Mouse (Mus musculus) hindbrain, embryonic 16.5 days (tissue): ENCODE data around the gene Gtf2ird1. TPM values are rescaled to one million over a fixed set of nuclear protein-coding genes. Genes with fewer than 3 reads are reported as not detected.

ENCODE experiments used
- ATAC-seq: fragments of 200-750 bp; cut with Nextera tagmentation; 2 replicates; pipeline ENCODE4 v1.8.0; 2017; ENCODE audit warnings: moderate TSS enrichment, moderate library complexity
- H3K27ac ChIP-seq: fragments of 300-500 bp; sonication (generic); 2 replicates; pipeline ENCODE4 v1.5.1; 2014; ENCODE audit warnings: low read depth, mild to moderate bottlenecking, control low read depth, low read length, moderate library complexity
- H3K27me3 ChIP-seq: fragments of 300-500 bp; sonication (generic); replicated peaks from 2 replicates; pipeline ENCODE4 v1.6.1; 2014; ENCODE audit warnings: low read length; ENCODE audit not compliant: control insufficient read depth, insufficient read depth
- H3K36me3 ChIP-seq: fragments of 300-500 bp; sonication (generic); 2 replicates; pipeline ENCODE4 v1.6.1; 2014; ENCODE audit warnings: mild to moderate bottlenecking, low read length, moderate library complexity, mixed read lengths; ENCODE audit not compliant: control insufficient read depth, insufficient read depth
- H3K4me1 ChIP-seq: fragments of 300-500 bp; sonication (generic); 2 replicates; pipeline ENCODE4 v1.6.1; 2014; ENCODE audit warnings: low read depth, low read length; ENCODE audit not compliant: control insufficient read depth, insufficient read depth
- H3K4me2 ChIP-seq: fragments of 300-500 bp; sonication (generic); 2 replicates; pipeline ENCODE4 v1.6.1; 2014; ENCODE audit warnings: mild to moderate bottlenecking, low read length, control low read depth, moderate library complexity
- H3K4me3 ChIP-seq: fragments of 300-500 bp; sonication (generic); 2 replicates; pipeline ENCODE4 v1.5.1; 2014; ENCODE audit warnings: mild to moderate bottlenecking, low read length, control low read depth, moderate library complexity
- H3K9ac ChIP-seq: fragments of 300-500 bp; sonication (generic); 2 replicates; pipeline ENCODE4 v1.6.1; 2014; ENCODE audit warnings: low read depth, mild to moderate bottlenecking, control low read depth, low read length, moderate library complexity
- H3K9me3 ChIP-seq: fragments of 300-500 bp; sonication (generic); 2 replicates; pipeline ENCODE4 v1.6.1; 2014; ENCODE audit warnings: mild to moderate bottlenecking, low read length, moderate library complexity; ENCODE audit not compliant: control insufficient read depth
- WGBS: fragments of 180-500 bp; shearing (Covaris S2); extraction: QIAGEN DNeasy Blood & Tissue Kit; methylation state at CpG from one replicate; pipeline ENCODE4 v1.1.7; 2014; 5-methylcytosine and 5-hydroxymethylcytosine counted together
- polyA plus RNA-seq: library from polyadenylated mRNA; unstranded; fragments of >200 nt; fragmentation: Nextera tagmentation; extraction: Ambion mirVana; gene quantifications from 2 replicates; pipeline ENCODE4 v1.2.1, GENCODE M21; 2015

The Gtf2ird1 gene
- polyA plus RNA-seq, 1 experiment from 2014 or later = 49.3 TPM

DNA sequence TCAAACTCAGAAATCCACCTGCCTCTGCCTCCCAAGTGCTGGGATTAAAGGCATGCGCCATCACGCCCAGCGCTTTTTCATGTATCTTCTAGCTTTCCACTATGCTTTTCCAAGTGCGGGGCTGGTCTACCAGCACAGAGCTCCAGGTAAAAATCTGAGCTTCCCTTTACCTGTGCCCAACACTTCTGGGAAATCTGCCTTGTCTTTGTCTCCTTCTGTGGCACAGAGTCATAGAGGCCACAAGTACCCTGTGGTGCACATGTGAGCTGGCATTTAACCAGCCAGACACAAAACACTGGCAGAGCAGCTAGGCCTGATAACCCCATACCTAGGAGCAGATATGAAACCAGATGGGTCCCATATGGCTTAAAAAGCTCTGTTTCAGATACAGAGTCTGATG is 36.4 kb upstream of the Gtf2ird1 start:
- 97% methylated on average over 4 of the region's 4 CpGs for WGBS
- Histone ChIP-seq H3K27ac (no peak overlapping the region), H3K9me3 (no peaks in the 10 kb centered on the region), H3K36me3 (peaks cover 56% of the 10 kb centered on the region), H3K27me3 (no peaks in the 10 kb centered on the region), H3K4me2 (no peak overlapping the region), H3K9ac (no peak overlapping the region), H3K4me1 (no peaks in the 10 kb centered on the region), H3K4me3 (no peak overlapping the region)
- no peak for ATAC-seq

DNA sequence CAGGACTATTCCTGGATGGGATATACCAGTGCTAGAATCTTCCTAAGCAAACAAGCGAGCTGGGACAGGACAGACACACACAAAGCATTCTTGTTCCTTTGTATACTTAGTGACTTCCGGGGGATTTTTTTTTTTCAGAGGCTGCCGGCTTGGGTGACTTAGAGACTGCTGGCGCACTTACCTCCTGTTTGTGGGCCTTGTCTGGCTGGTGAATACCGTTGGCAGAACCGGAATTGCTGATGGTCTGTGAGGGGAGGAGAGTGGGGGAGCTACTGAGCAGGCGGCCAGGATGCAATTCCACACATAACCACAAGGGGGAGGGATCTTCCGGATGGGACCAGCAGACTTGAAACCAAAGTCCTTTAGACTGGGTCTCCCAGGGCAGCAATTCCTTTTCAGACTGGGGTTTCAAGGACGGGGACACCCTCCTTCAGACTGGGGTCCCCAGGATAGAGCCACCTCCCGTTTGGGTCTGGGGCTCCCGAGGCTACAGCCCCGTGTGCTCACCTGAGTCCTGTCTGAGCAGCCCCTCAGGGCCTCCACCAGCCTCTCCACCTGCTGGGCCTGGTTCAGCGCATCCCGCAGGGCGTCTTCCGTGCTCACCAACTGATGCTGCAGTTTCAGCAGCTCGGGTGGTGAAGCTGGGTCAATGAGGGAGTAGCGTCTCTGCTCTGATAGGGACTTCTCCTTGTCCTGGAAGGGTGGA is 35.3 kb upstream of the Gtf2ird1 start:
- H3K27me3 ChIP-seq = no peaks in the 10 kb centered on the region
- 23% methylated on average over 17 of the region's 18 CpGs for WGBS
- H3K9ac ChIP-seq = no peak overlapping the region
- peaks cover 45% of the 10 kb centered on the region for H3K36me3 ChIP-seq
- no peaks in the 10 kb centered on the region for H3K4me1 ChIP-seq
- no peak overlapping the region for H3K27ac ChIP-seq
- H3K9me3 ChIP-seq = no peaks in the 10 kb centered on the region
- no peak overlapping the region for H3K4me2 ChIP-seq
- H3K4me3 ChIP-seq = no peak overlapping the region
- peak; percentile 46; the same call in 1 of the 2 replicates for ATAC-seq

GRCm38 (mm10) chr5:134491206-134491605 is 34.7 kb upstream of the Gtf2ird1 start:
- no peak overlapping the region for H3K4me2 ChIP-seq
- no peaks in the 10 kb centered on the region for H3K27me3 ChIP-seq
- H3K27ac ChIP-seq = no peak overlapping the region
- no peak overlapping the region for H3K4me3 ChIP-seq
- H3K36me3 ChIP-seq = peaks cover 39% of the 10 kb centered on the region
- 86% methylated on average over 2 of the region's 2 CpGs for WGBS
- no peaks in the 10 kb centered on the region for H3K9me3 ChIP-seq
- no peaks in the 10 kb centered on the region for H3K4me1 ChIP-seq
- ATAC-seq = no peak
- H3K9ac ChIP-seq = no peak overlapping the region; the same call in 1 of the 2 replicates

GRCm38 (mm10) chr5:134490465-134490864 is 33.9 kb upstream of the Gtf2ird1 start:
- no peak overlapping the region for H3K27ac ChIP-seq
- H3K36me3 ChIP-seq = peaks cover 36% of the 10 kb centered on the region
- 88% methylated on average over 12 of the region's 12 CpGs for WGBS
- H3K4me1 ChIP-seq = no peaks in the 10 kb centered on the region
- H3K4me3 ChIP-seq = no peak overlapping the region
- ATAC-seq = no peak
- no peak overlapping the region for H3K9ac ChIP-seq
- H3K27me3 ChIP-seq = no peaks in the 10 kb centered on the region
- no peaks in the 10 kb centered on the region for H3K9me3 ChIP-seq
- no peak overlapping the region for H3K4me2 ChIP-seq

DNA sequence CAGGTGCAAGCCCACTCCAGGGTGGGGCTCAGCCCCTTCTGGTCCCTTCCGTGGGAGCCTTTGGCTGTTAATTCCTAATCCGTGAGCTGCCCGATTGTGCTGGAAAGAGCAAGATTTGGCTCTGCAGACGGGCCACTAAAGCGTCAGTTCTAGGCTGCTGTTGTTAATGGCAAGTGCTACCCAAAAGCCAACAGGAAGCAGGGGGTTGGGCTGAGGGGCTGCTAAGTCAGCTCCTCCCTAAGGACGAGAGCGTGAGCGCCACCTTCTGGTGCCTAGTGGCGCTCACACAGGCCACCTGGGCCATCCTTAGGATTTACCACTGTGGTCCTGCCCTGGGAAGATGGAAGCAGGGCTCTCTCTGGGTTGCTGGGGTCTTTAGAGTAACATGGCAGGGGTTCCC is 33.1 kb upstream of the Gtf2ird1 start:
- Histone ChIP-seq H3K9me3 (no peaks in the 10 kb centered on the region), H3K4me2 (no peak overlapping the region), H3K4me1 (no peaks in the 10 kb centered on the region), H3K27ac (no peak overlapping the region), H3K36me3 (peaks cover 32% of the 10 kb centered on the region), H3K4me3 (no peak overlapping the region), H3K27me3 (no peaks in the 10 kb centered on the region), H3K9ac (no peak overlapping the region)
- WGBS = 27% methylated on average over 9 of the region's 9 CpGs
- no peak for ATAC-seq

GRCm38 (mm10) chr5:134488596-134488995 is 32.1 kb upstream of the Gtf2ird1 start:
- H3K27ac ChIP-seq = no peak overlapping the region
- no peaks in the 10 kb centered on the region for H3K4me1 ChIP-seq
- peaks cover 28% of the 10 kb centered on the region for H3K36me3 ChIP-seq
- H3K9ac ChIP-seq = no peak overlapping the region
- no peaks in the 10 kb centered on the region for H3K27me3 ChIP-seq
- H3K4me3 ChIP-seq = no peak overlapping the region
- H3K4me2 ChIP-seq = no peak overlapping the region
- no peaks in the 10 kb centered on the region for H3K9me3 ChIP-seq
- WGBS = 82% methylated on average over 4 of the region's 4 CpGs
- no peak for ATAC-seq

DNA sequence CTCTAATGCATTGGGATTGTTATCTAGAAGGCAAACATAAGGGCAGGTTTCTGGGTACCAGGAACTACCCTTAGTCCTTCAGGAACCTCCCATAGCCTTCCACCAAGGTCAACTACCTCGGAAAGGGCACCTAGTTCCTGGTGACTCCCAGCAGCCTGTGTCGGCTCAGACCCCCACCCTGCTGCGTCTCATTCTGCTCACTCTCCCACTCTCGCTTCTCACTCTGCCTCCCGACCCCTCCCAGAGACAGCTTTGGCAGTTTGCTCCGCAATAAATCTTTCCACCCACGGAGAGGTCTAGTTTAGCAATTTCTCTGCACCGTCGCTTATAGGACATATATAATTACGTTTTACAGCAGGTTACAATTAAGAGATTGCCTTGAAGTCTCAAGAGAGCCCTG is 31.5 kb upstream of the Gtf2ird1 start:
- Histone ChIP-seq H3K9ac (no peak overlapping the region), H3K27ac (no peak overlapping the region), H3K4me2 (no peak overlapping the region), H3K36me3 (peaks cover 22% of the 10 kb centered on the region), H3K4me1 (no peaks in the 10 kb centered on the region), H3K4me3 (no peak overlapping the region), H3K27me3 (no peaks in the 10 kb centered on the region), H3K9me3 (no peaks in the 10 kb centered on the region)
- 51% methylated on average over 10 of the region's 10 CpGs for WGBS
- no peak for ATAC-seq

- 63% methylated on average over 13 of the region's 13 CpGs for WGBS
- Histone ChIP-seq H3K4me2 (no peak overlapping the region), H3K4me1 (no peaks in the 10 kb centered on the region), H3K27me3 (no peaks in the 10 kb centered on the region), H3K9ac (peak overlapping the region; percentile 14; the same call in 1 of the 2 replicates), H3K36me3 (peaks cover 16% of the 10 kb centered on the region), H3K4me3 (no peak overlapping the region), H3K27ac (no peak overlapping the region), H3K9me3 (no peaks in the 10 kb centered on the region)
- peak; percentile 55 for ATAC-seq
Measured at GRCm38 (mm10) chr5:134485900-134486665, 29.6 kb upstream of the Gtf2ird1 start.

DNA sequence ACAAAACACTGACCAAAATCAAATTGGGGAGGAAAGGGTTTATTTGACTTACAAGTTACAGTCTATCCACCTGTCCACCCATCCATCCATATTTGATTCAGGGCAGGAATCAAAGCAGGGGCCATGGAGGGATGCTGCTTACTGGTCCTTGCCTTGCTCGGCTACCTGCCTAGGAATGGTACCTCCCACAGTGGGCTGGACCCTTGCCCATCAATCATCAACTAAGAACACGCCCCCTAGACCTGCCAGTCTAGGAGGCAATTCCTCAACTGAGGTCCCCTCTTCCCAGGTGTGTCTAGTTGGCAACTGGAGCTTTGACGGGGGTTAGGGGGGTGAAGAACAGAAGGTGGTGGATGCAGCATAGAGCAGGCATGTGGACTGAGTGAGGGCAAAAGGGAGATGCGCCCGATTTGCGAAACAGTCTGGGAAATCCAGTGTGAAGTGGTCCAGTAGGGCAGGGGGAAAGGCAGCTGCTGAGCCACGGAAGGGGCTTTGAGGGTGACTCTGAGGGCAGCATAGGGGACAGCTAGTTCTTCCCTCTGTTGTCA is 28.7 kb upstream of the Gtf2ird1 start:
- Histone ChIP-seq H3K27me3 (no peaks in the 10 kb centered on the region), H3K4me1 (no peaks in the 10 kb centered on the region), H3K9ac (no peak overlapping the region), H3K4me2 (no peak overlapping the region), H3K36me3 (peaks cover 8% of the 10 kb centered on the region), H3K27ac (no peak overlapping the region), H3K4me3 (no peak overlapping the region), H3K9me3 (no peaks in the 10 kb centered on the region)
- ATAC-seq = no peak
- 80% methylated on average over 7 of the region's 7 CpGs for WGBS
